Mouse (Mus musculus) small intestine, adult 2 months (tissue): ENCODE data around the gene Gm44511.

Experiments
- CTCF ChIP-seq: fragments of 200-500 bp; IDR thresholded peaks from 2 replicates; pipeline ENCODE4 v1.5.1; 2012; ENCODE audit warnings: low read depth, mild to moderate bottlenecking, control low read depth, inconsistent platforms, low read length, moderate library complexity, mixed read lengths; ENCODE audit not compliant: insufficient replicate concordance, insufficient read length; ENCODE audit errors: extremely low read depth
- POLR2A ChIP-seq: fragments of 200-500 bp; IDR thresholded peaks from 2 replicates; pipeline ENCODE4 v1.6.1; 2012; ENCODE audit warnings: low read depth, mild to moderate bottlenecking, control low read depth, inconsistent platforms, low read length, moderate library complexity

GRCm38 (mm10) chr6:128839921-128840320, 13.8 kb upstream of the Gm44511 start:
- TF ChIP-seq CTCF, result no peak
- TF ChIP-seq POLR2A, result no peak
